Mouse (Mus musculus) limb, embryonic 14.5 days (tissue): ENCODE results near the gene Kcnh7. TPM values are rescaled to one million over a fixed set of nuclear protein-coding genes. Genes with fewer than 3 reads are reported as not detected.

Experiments
- ATAC-seq: fragments of 200-750 bp; cut with Nextera tagmentation; 2 replicates; pipeline ENCODE4 v1.8.0; 2017; ENCODE audit warnings: low read depth, moderate number of reproducible peaks, moderate TSS enrichment; ENCODE audit not compliant: low FRiP score
- DNase-seq: peaks from one replicate; pipeline ENCODE4 v3.0.0-alpha.2; 2015; ENCODE audit warnings: low spot score
- H3K27ac ChIP-seq: fragments of 300-500 bp; sonication (generic); replicated peaks from 2 replicates; pipeline ENCODE4 v1.5.1; 2014; ENCODE audit warnings: low read depth, mild to moderate bottlenecking, low read length, moderate library complexity, mixed read lengths
- H3K27me3 ChIP-seq: fragments of 300-500 bp; sonication (generic); 2 replicates; pipeline ENCODE4 v1.6.1; 2014; ENCODE audit warnings: low read length, mixed read lengths; ENCODE audit not compliant: control insufficient read depth, insufficient read depth
- H3K36me3 ChIP-seq: fragments of 300-500 bp; sonication (generic); 2 replicates; pipeline ENCODE4 v1.6.1; 2014; ENCODE audit warnings: mild to moderate bottlenecking, low read length, moderate library complexity, mixed read lengths; ENCODE audit not compliant: control insufficient read depth, insufficient read depth
- H3K4me1 ChIP-seq: fragments of 300-500 bp; sonication (generic); 2 replicates; pipeline ENCODE4 v1.6.1; 2014; ENCODE audit warnings: antibody characterized with exemption, low read length, mixed read lengths; ENCODE audit not compliant: control insufficient read depth, insufficient read depth
- H3K4me2 ChIP-seq: fragments of 300-500 bp; sonication (generic); replicated peaks from 2 replicates; pipeline ENCODE4 v1.6.1; 2014; ENCODE audit warnings: low read depth, mild to moderate bottlenecking, low read length, moderate library complexity; ENCODE audit not compliant: severe bottlenecking
- H3K4me3 ChIP-seq: fragments of 300-500 bp; sonication (generic); replicated peaks from 2 replicates; pipeline ENCODE4 v1.5.1; 2014; ENCODE audit warnings: low read length
- H3K9ac ChIP-seq: fragments of 300-500 bp; sonication (generic); 2 replicates; pipeline ENCODE4 v1.6.1; 2014; ENCODE audit warnings: mild to moderate bottlenecking, low read depth, low read length, moderate library complexity; ENCODE audit not compliant: severe bottlenecking
- H3K9me3 ChIP-seq: fragments of 300-500 bp; sonication (generic); 2 replicates; pipeline ENCODE4 v1.6.1; 2016; ENCODE audit warnings: low read length; ENCODE audit not compliant: control insufficient read depth
- POLR2A ChIP-seq: fragments of 200-500 bp; IDR thresholded peaks from 2 replicates; pipeline ENCODE4 v1.8.0; 2012; ENCODE audit warnings: inconsistent platforms, mild to moderate bottlenecking, moderate library complexity, borderline replicate concordance; ENCODE audit not compliant: insufficient read depth, insufficient read length; ENCODE audit errors: extremely low read depth
- whole genome bisulfite sequencing: fragments of 180-500 bp; shearing (Covaris S2); extraction: QIAGEN DNeasy Blood & Tissue Kit; methylation state at CpG from one replicate; pipeline ENCODE4 v1.1.7; 2014; 5-methylcytosine and 5-hydroxymethylcytosine counted together
- polyA plus RNA-seq, 2 experiments: library from polyadenylated mRNA; depleted of rRNA in 1 of 2; stranded (reverse) in 1 of 2; unstranded in 1 of 2; fragments of >200 nt; fragmentation: Nextera tagmentation in 1 of 2; extraction: Ambion mirVana in 1 of 2; gene quantifications; 2 replicates each; pipeline versions ENCODE4 v1.2.1 to v1.2.3; 2012 to 2014

Gene Kcnh7
- polyA plus RNA-seq, 2 experiments: 0.65 to 1.3 TPM

DNA sequence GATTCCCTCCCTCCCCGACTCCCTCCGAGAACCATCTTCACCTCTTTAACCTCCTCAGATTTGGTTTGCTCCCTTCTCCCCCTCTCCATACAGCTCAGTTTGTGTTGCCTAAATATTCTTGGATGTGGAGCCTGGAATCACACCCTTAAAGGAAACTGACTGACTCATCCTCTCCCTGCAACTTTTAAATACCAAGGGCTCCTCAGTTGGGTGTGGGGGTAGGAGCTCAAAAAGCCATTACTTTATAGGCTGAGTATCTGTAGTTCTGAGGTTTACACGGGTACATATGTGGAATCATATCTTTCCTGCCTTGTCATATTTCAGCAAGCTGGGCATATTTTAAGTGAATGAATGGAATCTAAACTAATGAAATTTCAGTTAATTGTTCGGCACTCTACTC, 174.9 kb downstream of the Kcnh7 start:
- no peaks in the 10 kb centered on the region for H3K9me3 ChIP-seq
- ATAC-seq: no peak
- no peak for TF ChIP-seq POLR2A
- H3K27me3 ChIP-seq: no peaks in the 10 kb centered on the region
- no peaks in the 10 kb centered on the region for H3K36me3 ChIP-seq
- no peak overlapping the region for H3K9ac ChIP-seq
- no peak overlapping the region for H3K4me2 ChIP-seq
- H3K27ac ChIP-seq: no peak overlapping the region
- DNase-seq: no peak
- H3K4me3 ChIP-seq: no peak overlapping the region
- 87% methylated on average over 4 of the region's 4 CpGs for WGBS
- H3K4me1 ChIP-seq: no peaks in the 10 kb centered on the region

DNA sequence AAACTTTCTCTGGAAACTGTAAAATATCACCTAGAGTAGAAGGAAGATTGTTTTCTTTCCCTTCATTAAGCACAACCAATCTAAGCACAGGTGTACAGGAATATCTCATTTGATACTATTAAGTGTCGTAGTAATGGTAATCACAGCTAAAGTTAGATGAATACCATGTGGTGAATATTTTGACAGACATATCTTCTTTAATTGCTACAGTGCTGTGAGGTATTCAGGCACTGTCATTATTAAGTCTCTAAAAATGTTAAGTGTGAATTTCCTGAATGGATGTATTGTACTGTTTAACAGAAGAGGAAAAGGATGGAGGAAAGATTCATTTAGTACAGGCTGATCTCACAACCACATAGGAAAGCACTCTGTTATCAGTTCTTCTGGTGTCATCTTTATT, 181.3 kb downstream of the Kcnh7 start:
- H3K9me3 ChIP-seq: no peaks in the 10 kb centered on the region
- H3K4me2 ChIP-seq: no peak overlapping the region
- H3K36me3 ChIP-seq: no peaks in the 10 kb centered on the region
- no peak for DNase-seq
- no peak for TF ChIP-seq POLR2A
- no peaks in the 10 kb centered on the region for H3K4me1 ChIP-seq
- ATAC-seq: no peak
- H3K9ac ChIP-seq: no peak overlapping the region
- H3K27me3 ChIP-seq: no peaks in the 10 kb centered on the region
- H3K4me3 ChIP-seq: no peak overlapping the region
- H3K27ac ChIP-seq: no peak overlapping the region
- WGBS: 93% methylated on average over 1 of the region's 1 CpGs

DNA sequence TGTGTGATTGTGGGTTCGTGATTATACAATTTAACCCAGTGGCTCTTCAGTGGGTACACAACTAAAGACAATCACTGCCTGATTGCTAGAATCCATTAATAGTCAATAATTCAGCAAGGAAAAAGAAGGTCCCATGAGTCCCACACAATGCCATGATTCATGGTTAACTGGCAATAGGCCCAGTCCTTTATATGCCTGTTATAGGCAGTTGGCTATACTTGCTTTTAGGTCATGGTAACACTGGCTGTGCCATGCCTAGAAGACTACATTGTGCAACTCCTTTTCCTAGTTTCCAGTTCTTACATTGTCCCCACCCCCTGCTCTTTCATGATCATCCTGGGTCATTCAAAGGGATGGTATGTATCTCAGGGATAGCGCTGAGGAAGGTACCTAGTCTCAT, 186.4 kb downstream of the Kcnh7 start:
- WGBS: 88% methylated on average over 2 of the region's 2 CpGs
- no peak for TF ChIP-seq POLR2A

DNA sequence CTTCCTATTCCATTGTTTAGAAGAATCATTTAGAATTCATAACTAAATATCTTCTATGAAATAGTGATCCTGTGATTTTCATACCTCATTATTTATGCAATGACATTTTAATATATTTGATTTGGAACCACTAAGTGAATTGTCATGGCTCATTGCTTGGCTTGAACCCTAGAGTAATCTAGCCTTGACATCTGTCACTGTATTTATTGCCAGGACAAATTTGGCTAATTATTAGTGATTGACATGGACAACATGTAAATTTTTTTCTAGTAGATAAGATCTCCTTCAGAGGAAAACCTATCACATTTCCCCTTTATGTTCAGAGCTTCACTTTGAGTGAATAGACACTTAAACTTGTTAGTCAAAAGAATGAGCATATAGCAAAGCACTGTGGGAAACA, 195.5 kb downstream of the Kcnh7 start:
- Histone ChIP-seq H3K4me3 (no peak overlapping the region), H3K36me3 (no peaks in the 10 kb centered on the region), H3K9me3 (no peaks in the 10 kb centered on the region), H3K27me3 (no peaks in the 10 kb centered on the region), H3K4me1 (no peaks in the 10 kb centered on the region), H3K9ac (no peak overlapping the region), H3K27ac (no peak overlapping the region), H3K4me2 (no peak overlapping the region)
- DNase-seq: no peak
- ATAC-seq: no peak
- TF ChIP-seq POLR2A: no peak

More for the DNA sequence above, 186.4 kb downstream of the Kcnh7 start:
- H3K27me3 ChIP-seq: no peaks in the 10 kb centered on the region
- no peak for ATAC-seq
- H3K27ac ChIP-seq: no peak overlapping the region
- no peak overlapping the region for H3K9ac ChIP-seq
- H3K36me3 ChIP-seq: no peaks in the 10 kb centered on the region
- no peak overlapping the region for H3K4me2 ChIP-seq
- no peak for DNase-seq
- no peaks in the 10 kb centered on the region for H3K9me3 ChIP-seq
- H3K4me1 ChIP-seq: no peaks in the 10 kb centered on the region
- H3K4me3 ChIP-seq: no peak overlapping the region

DNA sequence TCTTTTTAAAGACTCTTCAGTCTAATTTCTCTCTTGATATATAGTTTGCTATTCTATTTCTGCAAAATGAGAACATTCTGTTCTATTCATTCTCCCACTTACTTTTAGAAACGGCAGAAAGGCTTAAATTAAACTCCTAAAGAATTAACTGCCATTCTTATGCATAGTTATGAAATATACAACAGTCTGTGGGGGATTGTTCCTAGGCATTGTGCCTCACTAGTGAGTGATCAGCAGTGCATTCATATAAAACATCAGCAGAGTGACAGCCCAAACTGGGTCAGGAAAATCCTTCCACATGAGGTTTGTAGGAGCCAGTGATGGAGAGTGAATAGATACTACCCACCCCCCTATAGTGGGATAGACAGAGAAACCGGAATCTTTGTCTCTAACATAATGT, 200.2 kb downstream of the Kcnh7 start:
- no peak for ATAC-seq
- Histone ChIP-seq H3K4me3 (no peak overlapping the region), H3K9me3 (no peaks in the 10 kb centered on the region), H3K36me3 (no peaks in the 10 kb centered on the region), H3K4me1 (no peaks in the 10 kb centered on the region), H3K4me2 (no peak overlapping the region), H3K27ac (no peak overlapping the region), H3K9ac (no peak overlapping the region), H3K27me3 (no peaks in the 10 kb centered on the region)
- WGBS: 72% methylated on average over 2 of the region's 2 CpGs
- TF ChIP-seq POLR2A: no peak
- DNase-seq: no peak

DNA sequence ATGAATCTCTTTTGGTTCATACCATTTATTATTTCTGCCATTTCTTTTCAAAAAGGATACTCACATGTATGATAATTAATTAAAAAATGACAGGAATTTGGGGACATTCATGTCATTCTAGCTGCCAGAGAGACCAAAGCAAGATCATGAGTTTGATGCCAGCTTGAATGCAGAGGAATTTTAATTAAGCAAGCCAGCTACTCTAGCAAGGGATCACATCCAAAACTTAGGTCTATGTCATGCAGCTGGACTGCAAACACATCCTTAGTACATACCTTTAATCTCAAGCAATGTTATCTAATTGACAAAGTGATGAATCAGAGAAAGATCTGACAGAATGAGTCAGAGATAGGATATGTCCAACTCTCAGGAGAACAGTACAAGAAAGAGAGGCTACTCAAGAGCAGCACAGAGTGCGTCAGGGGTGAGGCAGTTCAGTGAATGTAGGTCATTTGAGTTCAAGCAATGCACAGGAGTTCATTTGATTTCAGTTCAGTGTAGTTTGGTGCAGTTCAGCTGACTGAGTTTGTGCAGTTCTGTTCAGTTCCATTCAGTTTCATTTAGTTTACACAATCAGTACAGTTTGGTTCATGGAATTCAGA, 248.7 kb downstream of the Kcnh7 start:
- H3K36me3 ChIP-seq: no peaks in the 10 kb centered on the region
- no peak overlapping the region for H3K27ac ChIP-seq
- ATAC-seq: no peak
- no peak overlapping the region for H3K4me3 ChIP-seq
- 79% methylated on average over 1 of the region's 1 CpGs for WGBS
- H3K9ac ChIP-seq: no peak overlapping the region
- H3K9me3 ChIP-seq: no peaks in the 10 kb centered on the region
- H3K4me1 ChIP-seq: no peaks in the 10 kb centered on the region
- no peaks in the 10 kb centered on the region for H3K27me3 ChIP-seq
- no peak for TF ChIP-seq POLR2A
- no peak overlapping the region for H3K4me2 ChIP-seq
- no peak for DNase-seq
